Mouse (Mus musculus): ENCODE results near the gene Ccdc77. TPM values are rescaled to one million over a fixed set of nuclear protein-coding genes. Genes with fewer than 3 reads are reported as not detected.

The Ccdc77 gene
- total and polyA plus RNA-seq, 3 experiments: 18.2 to 25.2 (median 21.0) TPM

DNA sequence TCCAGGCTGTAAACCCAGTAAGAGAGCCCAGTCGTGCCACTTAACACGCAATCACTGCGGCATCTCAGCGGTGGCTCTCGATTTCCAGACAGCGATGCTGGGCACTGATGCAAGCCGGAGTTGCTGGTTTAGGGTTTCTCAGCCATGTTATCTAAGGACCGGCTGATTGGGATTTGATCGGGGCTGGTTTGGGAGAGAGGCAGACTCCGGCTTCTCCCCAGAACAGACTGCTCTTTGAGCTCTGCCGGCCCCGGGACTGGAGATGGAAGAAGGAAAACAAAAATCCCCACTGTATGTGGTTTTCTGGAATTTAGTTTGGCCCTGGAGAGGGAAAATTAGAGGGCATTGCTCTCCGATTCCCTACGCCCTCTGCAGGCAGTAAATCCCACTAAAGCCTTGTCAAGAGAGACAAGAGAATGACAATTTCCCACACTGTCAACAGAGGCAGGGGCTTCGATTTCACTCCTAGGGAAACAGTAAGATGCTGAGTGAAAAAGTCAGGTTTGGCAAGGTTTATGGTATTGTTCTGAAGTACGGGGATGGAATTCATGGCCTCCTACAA lies 61.3 kb downstream of the Ccdc77 start:
- no peak overlapping the region for H3K4me2 ChIP-seq (ENCODE audit: insufficient read depth, low read depth, poor library complexity, severe bottlenecking)
- no peaks in the 10 kb centered on the region for H3K27me3 ChIP-seq (replicated peaks)
- TF ChIP-seq MAX (IDR thresholded peaks at IDR 0.05; ENCODE audit: low read length) (no peak), TCF12 (IDR thresholded peaks at IDR 0.05; ENCODE audit: low read depth, low read length) (no peak), MAFK (IDR thresholded peaks at IDR 0.05; ENCODE audit: insufficient replicate concordance, low read length) (no peak), POLR2A (IDR thresholded peaks at IDR 0.05; ENCODE audit: low read depth, low read length) (no peak), CTCF (conservative IDR thresholded peaks at IDR 0.05 in 1 of 2, IDR thresholded peaks at IDR 0.05 in 1 of 2; ENCODE audit: low read depth in 2 of 2, low read length in 2 of 2) (no peak), USF2 (conservative IDR thresholded peaks at IDR 0.05; ENCODE audit: low read depth, low read length) (no peak), CHD1 (IDR thresholded peaks at IDR 0.05; ENCODE audit: low read depth, low read length) (no peak), SMC3 (IDR thresholded peaks at IDR 0.05; ENCODE audit: low read depth, low read length) (no peak), IRF4 (IDR thresholded peaks at IDR 0.05; ENCODE audit: low read depth, low read length) (no peak), ELF1 (IDR thresholded peaks at IDR 0.05; ENCODE audit: low read depth, low read length) (no peak)
- dilution Hi-C loops (cut with MboI; ENCODE audit: extremely low pct_ligation_motif_present, extremely low pct_unique_long_range_greater_than_20kb, low sequenced_read_pairs): no loop called here
- no peak overlapping the region for H3K4me3 ChIP-seq (replicated peaks in 1 of 3; ENCODE audit: low read depth in 2 of 3, low read length in 2 of 3, poor library complexity in 1 of 3)
- H3K9me3 ChIP-seq (replicated peaks; ENCODE audit: low read length): no peaks in the 10 kb centered on the region
- H3K79me2 ChIP-seq (replicated peaks; ENCODE audit: control insufficient read depth, extremely low read depth, insufficient read depth, poor library complexity, severe bottlenecking): no peaks in the 10 kb centered on the region
- in situ Hi-C loops (cut with MboI; ENCODE audit: low pct_ligation_motif_present, low pct_unique_long_range_greater_than_20kb, low sequenced_read_pairs): loop anchor here (25.0 kb wide), 2 partner anchors 516 to 816 kb away; partner anchors contain the start of gene Fbxl14
- H3K27ac ChIP-seq (ENCODE audit: insufficient read depth, low read depth): no peak overlapping the region
- DNase-seq (ENCODE audit: extremely low read depth): no peak
- H3K36me3 ChIP-seq (replicated peaks in 1 of 2; ENCODE audit: control insufficient read depth in 1 of 2, insufficient read depth in 1 of 2, low read length in 1 of 2): no peaks in the 10 kb centered on the region
- no peak overlapping the region for H3K9ac ChIP-seq (ENCODE audit: insufficient read depth, low read depth)
- peaks cover 0 to 9% of the 10 kb centered on the region in 2 experiments; a peak in 2 of 4 replicates for H3K4me1 ChIP-seq (ENCODE audit: control insufficient read depth in 1 of 2, insufficient read depth in 2 of 2)

DNA sequence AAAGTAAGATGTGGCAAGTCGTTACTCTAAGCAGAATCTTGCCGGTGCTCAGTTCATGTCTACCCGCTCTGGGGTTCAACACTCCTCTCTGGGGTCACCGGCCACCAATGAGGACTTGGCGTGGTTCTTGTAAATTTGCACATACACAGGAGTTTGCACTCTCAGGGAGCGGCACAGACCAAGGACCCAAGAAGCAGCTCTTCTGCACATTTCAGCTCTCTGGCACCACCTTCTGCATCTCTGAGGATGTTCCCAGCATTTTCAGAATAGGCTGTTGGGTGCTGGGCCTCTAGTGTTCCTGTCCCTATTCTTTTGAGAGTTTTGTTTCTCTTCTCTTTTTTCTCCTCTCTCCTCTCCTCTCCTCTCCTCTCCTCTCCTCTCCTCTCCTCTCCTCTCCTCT lies 63.0 kb downstream of the Ccdc77 start:
- DNase-seq (ENCODE audit: extremely low read depth): peak; percentile 64
- Histone ChIP-seq H3K27ac (ENCODE audit: insufficient read depth, low read depth) (no peak overlapping the region), H3K4me3 (replicated peaks in 1 of 3; ENCODE audit: low read depth in 2 of 3, low read length in 2 of 3, poor library complexity in 1 of 3) (no peak overlapping the region), H3K9me3 (replicated peaks; ENCODE audit: low read length) (no peaks in the 10 kb centered on the region), H3K4me2 (ENCODE audit: insufficient read depth, low read depth, poor library complexity, severe bottlenecking) (peak overlapping the region; percentile 2), H3K4me1 (ENCODE audit: control insufficient read depth in 1 of 2, insufficient read depth in 2 of 2) (peaks cover 0 to 9% of the 10 kb centered on the region in 2 experiments; a peak in 2 of 4 replicates), H3K79me2 (replicated peaks; ENCODE audit: control insufficient read depth, extremely low read depth, insufficient read depth, poor library complexity, severe bottlenecking) (no peaks in the 10 kb centered on the region), H3K36me3 (replicated peaks in 1 of 2; ENCODE audit: control insufficient read depth in 1 of 2, insufficient read depth in 1 of 2, low read length in 1 of 2) (no peaks in the 10 kb centered on the region), H3K9ac (ENCODE audit: insufficient read depth, low read depth) (no peak overlapping the region), H3K27me3 (replicated peaks) (no peaks in the 10 kb centered on the region)
- dilution Hi-C loops (cut with MboI; ENCODE audit: extremely low pct_ligation_motif_present, extremely low pct_unique_long_range_greater_than_20kb, low sequenced_read_pairs): no loop called here
- in situ Hi-C loops (cut with MboI; ENCODE audit: low pct_ligation_motif_present, low pct_unique_long_range_greater_than_20kb, low sequenced_read_pairs): loop anchor here (25.0 kb wide), 2 partner anchors 514 to 814 kb away; partner anchors contain the start of gene Fbxl14
- peak; percentile 17; the same call in 1 of the 2 replicates for TF ChIP-seq ELF1 (IDR thresholded peaks at IDR 0.05; ENCODE audit: low read depth, low read length)
- TF ChIP-seq USF1 (IDR thresholded peaks at IDR 0.05; ENCODE audit: low read depth, low read length): no peak
- peak; percentile 89 for TF ChIP-seq RAD21 (IDR thresholded peaks at IDR 0.05; ENCODE audit: low read depth, low read length)
- no peak for TF ChIP-seq MXI1 (IDR thresholded peaks at IDR 0.05; ENCODE audit: low read depth, low read length)
- TF ChIP-seq POLR2AphosphoS2 (IDR thresholded peaks at IDR 0.05; ENCODE audit: low read depth, low read length): no peak
- TF ChIP-seq MAX (IDR thresholded peaks at IDR 0.05; ENCODE audit: low read length): no peak
- TF ChIP-seq SMC3 (IDR thresholded peaks at IDR 0.05; ENCODE audit: low read depth, low read length): peak; percentile 81
- TF ChIP-seq ZC3H11A (IDR thresholded peaks at IDR 0.05; ENCODE audit: low read depth, low read length): peak; percentile 38
- TF ChIP-seq CTCF (conservative IDR thresholded peaks at IDR 0.05 in 1 of 2, IDR thresholded peaks at IDR 0.05 in 1 of 2; ENCODE audit: low read depth in 2 of 2, low read length in 2 of 2): peak; percentile 26 to 90; a peak in 3 of 4 replicates
- no peak for TF ChIP-seq MAFK (IDR thresholded peaks at IDR 0.05; ENCODE audit: insufficient replicate concordance, low read length)
